13 mouse cellular contexts compared by ENCODE assay signal in genomic region chr14:28441240-28441967, GRCm38 (mm10).
DNase-seq lines count a peak whose midpoint lies in the region; ATAC-seq lines count a peak whose summit lies in the region.
"Had no signal": no experiment of that assay in that cellular context is flagged by ENCODE, and none has a peak within 500 bp of the region (broad histone marks: within the 10 kb centered on the region; RNA-seq: fewer than 3 reads in every experiment).

No protein-coding gene starts in this region.

- peaks cover 14% of the 10 kb centered on the region for H3K4me1 ChIP-seq in heart, embryonic 11.5 days (ENCODE audit: control insufficient read depth, insufficient read depth, low read length)
- H3K4me1 ChIP-seq in neural tube, embryonic 11.5 days (ENCODE audit: control insufficient read depth, insufficient read depth, low read length), result 0 out of 2 replicates have a peak, but pooled peaks cover 2% of the 10 kb centered on the region
- peaks cover 28% of the 10 kb centered on the region for H3K4me1 ChIP-seq in neural tube, embryonic 15.5 days
- H3K4me1 ChIP-seq: intestine, embryonic 15.5 days had no signal

- no peak overlapping the region for H3K4me2 ChIP-seq in heart, embryonic 11.5 days
- H3K4me2 ChIP-seq in neural tube, embryonic 11.5 days (ENCODE audit: low read depth), result no peak overlapping the region
- H3K4me2 ChIP-seq in neural tube, embryonic 15.5 days, result no peak overlapping the region
- H3K4me2 ChIP-seq: heart, embryonic 13.5 days; intestine, embryonic 15.5 days had no signal

- DNase-seq in heart, postnatal 25 days (ENCODE audit: low spot score), result no peak
- DNase-seq in neural tube, embryonic 11.5 days (ENCODE audit: low spot score), result peak; percentile 19
- DNase-seq in neural tube, embryonic 10.5 days (ENCODE audit: extremely low spot score, low spot score), result no peak
- peak; percentile 41 to 58 for DNase-seq in kidney, postnatal 4 days
- DNase-seq in urinary bladder, postnatal 14 days (ENCODE audit: low spot score), result no peak
- DNase-seq: cerebellum, adult 9-11 months; right cerebral cortex, postnatal 25 days; thymus, postnatal 4 days had no signal

- WGBS in heart, embryonic 11.5 days (ENCODE audit: insufficient replicate concordance), result 41% methylated on average over 14 of the region's 14 CpGs
- 11% methylated on average over 14 of the region's 14 CpGs for WGBS in neural tube, embryonic 11.5 days
- 8% methylated on average over 14 of the region's 14 CpGs for WGBS in neural tube, embryonic 15.5 days

- H3K9ac ChIP-seq in heart, embryonic 11.5 days (ENCODE audit: low read depth, low read length), result no peak overlapping the region
- no peak overlapping the region for H3K9ac ChIP-seq in neural tube, embryonic 11.5 days (ENCODE audit: low read length)
- H3K9ac ChIP-seq in neural tube, embryonic 15.5 days (replicated peaks), result no peak overlapping the region
- H3K9ac ChIP-seq: heart, embryonic 13.5 days; intestine, embryonic 15.5 days had no signal

- H3K27me3 ChIP-seq in heart, embryonic 11.5 days (ENCODE audit: control insufficient read depth, insufficient read depth, low read length), result no peaks in the 10 kb centered on the region
- H3K27me3 ChIP-seq in neural tube, embryonic 11.5 days (ENCODE audit: control insufficient read depth, insufficient read depth, low read length), result peaks cover 32% of the 10 kb centered on the region
- H3K27me3 ChIP-seq in neural tube, embryonic 15.5 days (replicated peaks), result peaks cover 32% of the 10 kb centered on the region
- H3K27me3 ChIP-seq: heart, embryonic 13.5 days had no signal

- ATAC-seq in heart, embryonic 11.5 days (replicated peaks; ENCODE audit: insufficient number of reproducible peaks, low FRiP score, low TSS enrichment), result no peak
- no peak for ATAC-seq in neural tube, embryonic 11.5 days (ENCODE audit: insufficient read depth, low FRiP score, low TSS enrichment)
- ATAC-seq in neural tube, embryonic 15.5 days (ENCODE audit: low FRiP score), result peak; percentile 45; the same call in 1 of the 2 replicates
- no peak for ATAC-seq in activated CD4-positive, CD25-positive, alpha-beta regulatory T cell, adult 4 months
- ATAC-seq: intestine, embryonic 15.5 days had no signal

- intact Hi-C loops in heart, postnatal 25 days (cut with DNase I), result no loop called here

- no peaks in the 10 kb centered on the region for H3K9me3 ChIP-seq in heart, embryonic 11.5 days (replicated peaks; ENCODE audit: control insufficient read depth, low read length)
- no peaks in the 10 kb centered on the region for H3K9me3 ChIP-seq in neural tube, embryonic 11.5 days (ENCODE audit: control insufficient read depth, low read length)
- no peaks in the 10 kb centered on the region for H3K9me3 ChIP-seq in neural tube, embryonic 15.5 days (replicated peaks)
- H3K9me3 ChIP-seq: heart, embryonic 13.5 days; intestine, embryonic 15.5 days had no signal

- 0 out of 2 replicates have a peak overlapping the region, but pooled peaks have one; percentile 17 for H3K27ac ChIP-seq in heart, embryonic 11.5 days (ENCODE audit: low read depth, low read length)
- H3K27ac ChIP-seq in neural tube, embryonic 11.5 days (ENCODE audit: low read depth, low read length), result no peak overlapping the region
- H3K27ac ChIP-seq in neural tube, embryonic 15.5 days (replicated peaks), result peak overlapping the region; percentile 77
- H3K27ac ChIP-seq: heart, embryonic 13.5 days; intestine, embryonic 15.5 days had no signal

- H3K36me3 ChIP-seq in heart, embryonic 11.5 days (ENCODE audit: control insufficient read depth, insufficient read depth, low read length), result no peaks in the 10 kb centered on the region
- H3K36me3 ChIP-seq in neural tube, embryonic 11.5 days (ENCODE audit: control insufficient read depth, insufficient read depth, low read length), result no peaks in the 10 kb centered on the region
- no peaks in the 10 kb centered on the region for H3K36me3 ChIP-seq in neural tube, embryonic 15.5 days
- H3K36me3 ChIP-seq: heart, embryonic 13.5 days; intestine, embryonic 15.5 days had no signal

- H3K4me3 ChIP-seq in heart, embryonic 11.5 days (ENCODE audit: low read depth, low read length), result no peak overlapping the region
- no peak overlapping the region for H3K4me3 ChIP-seq in neural tube, embryonic 11.5 days (ENCODE audit: low read depth, low read length)
- no peak overlapping the region for H3K4me3 ChIP-seq in neural tube, embryonic 15.5 days (replicated peaks)
- H3K4me3 ChIP-seq: heart, embryonic 13.5 days; intestine, embryonic 15.5 days had no signal

Comparison
In these comparisons a context has a peak if more than half of its experiments do, and no peak if none do; other contexts are left out.
1. DNase-seq: peak in neural tube, embryonic 11.5 days (single experiment) and kidney, postnatal 4 days (2 of 2); none in heart, postnatal 25 days (single experiment), neural tube, embryonic 10.5 days (single experiment) and urinary bladder, postnatal 14 days (single experiment).